Mouse (Mus musculus) kidney, embryonic 16.5 days (tissue): ENCODE results near the gene Dhx32. TPM values are rescaled to one million over a fixed set of nuclear protein-coding genes. Genes with fewer than 3 reads are reported as not detected.
"Not testable (repeated sequence)": the region's sequence is repeated elsewhere in the genome, so short reads cannot be mapped to it uniquely, and the experiment has no call there.

Experiments
- ATAC-seq: fragments of 200-750 bp; cut with Nextera tagmentation; 2 replicates; pipeline ENCODE4 v1.8.0; 2017; ENCODE audit warnings: moderate TSS enrichment; ENCODE audit not compliant: low FRiP score, low TSS enrichment
- H3K27ac ChIP-seq: fragments of 300-500 bp; sonication (generic); 2 replicates; pipeline ENCODE4 v1.5.1; 2014; ENCODE audit warnings: low read length
- H3K27me3 ChIP-seq: fragments of 300-500 bp; sonication (generic); 2 replicates; pipeline ENCODE4 v1.6.1; 2014; ENCODE audit warnings: low read length, control low read depth, mixed read lengths; ENCODE audit not compliant: insufficient read depth
- H3K36me3 ChIP-seq: fragments of 300-500 bp; sonication (generic); 2 replicates; pipeline ENCODE4 v1.6.1; 2014; ENCODE audit warnings: low read length, control low read depth, mixed read lengths; ENCODE audit not compliant: insufficient read depth
- H3K4me1 ChIP-seq: fragments of 300-500 bp; sonication (generic); 2 replicates; pipeline ENCODE4 v1.6.1; 2014; ENCODE audit warnings: low read length, control low read depth, mixed read lengths; ENCODE audit not compliant: insufficient read depth
- H3K4me2 ChIP-seq: fragments of 300-500 bp; sonication (generic); replicated peaks from 2 replicates; pipeline ENCODE4 v1.6.1; 2014; ENCODE audit warnings: low read depth, low read length
- H3K4me3 ChIP-seq: fragments of 300-500 bp; sonication (generic); 2 replicates; pipeline ENCODE4 v1.5.1; 2014; ENCODE audit warnings: mild to moderate bottlenecking, low read length
- H3K9ac ChIP-seq: fragments of 300-500 bp; sonication (generic); replicated peaks from 2 replicates; pipeline ENCODE4 v1.6.1; 2014; ENCODE audit warnings: low read length
- H3K9me3 ChIP-seq: fragments of 300-500 bp; sonication (generic); 2 replicates; pipeline ENCODE4 v1.6.1; 2016; ENCODE audit warnings: low read length, control low read depth
- WGBS: fragments of 180-500 bp; shearing (Covaris S2); extraction: QIAGEN DNeasy Blood & Tissue Kit; methylation state at CpG from one replicate; pipeline ENCODE4 v1.1.7; 2014; 5-methylcytosine and 5-hydroxymethylcytosine counted together
- polyA plus RNA-seq: library from polyadenylated mRNA; unstranded; fragments of >200 nt; fragmentation: Nextera tagmentation; extraction: Ambion mirVana; gene quantifications from 2 replicates; pipeline ENCODE4 v1.2.1, GENCODE M21; 2015

The Dhx32 gene
- polyA plus RNA-seq, 1 experiment from 2014 or later, result 24.2 TPM

- peaks cover 5% of the 10 kb centered on the region for H3K9me3 ChIP-seq
- H3K4me2 ChIP-seq, result no peak overlapping the region
- 79% methylated on average over 2 of the region's 2 CpGs for WGBS
- H3K4me3 ChIP-seq, result no peak overlapping the region
- ATAC-seq, result no peak
- no peak overlapping the region for H3K9ac ChIP-seq
- no peak overlapping the region for H3K27ac ChIP-seq
- 0 out of 2 replicates have a peak, but pooled peaks cover 4% of the 10 kb centered on the region for H3K36me3 ChIP-seq
- H3K4me1 ChIP-seq, result peaks cover 9% of the 10 kb centered on the region
- no peaks in the 10 kb centered on the region for H3K27me3 ChIP-seq
These were observed 75.2 kb downstream of the Dhx32 start for GRCm38 (mm10) chr7:133707301-133707700.

GRCm38 (mm10) chr7:133703906-133704305, 78.6 kb downstream of the Dhx32 start:
- WGBS, result 95% methylated on average over 7 of the region's 7 CpGs
- Histone ChIP-seq H3K27me3 (no peaks in the 10 kb centered on the region), H3K36me3 (0 out of 2 replicates have a peak, but pooled peaks cover 2% of the 10 kb centered on the region), H3K9me3 (peaks cover 5% of the 10 kb centered on the region), H3K4me2 (no peak overlapping the region), H3K9ac (no peak overlapping the region), H3K4me3 (no peak overlapping the region), H3K27ac (no peak overlapping the region), H3K4me1 (0 out of 2 replicates have a peak, but pooled peaks cover 3% of the 10 kb centered on the region)
- no peak for ATAC-seq

- no peaks in the 10 kb centered on the region for H3K27me3 ChIP-seq
- 0 out of 2 replicates have a peak, but pooled peaks cover 2% of the 10 kb centered on the region for H3K36me3 ChIP-seq
- no peaks in the 10 kb centered on the region for H3K4me1 ChIP-seq
- H3K9ac ChIP-seq, result no peak overlapping the region
- no peak overlapping the region for H3K4me3 ChIP-seq
- H3K27ac ChIP-seq, result no peak overlapping the region
- no peak overlapping the region for H3K4me2 ChIP-seq
- ATAC-seq, result no peak
- WGBS, result 84% methylated on average over 10 of the region's 10 CpGs
- H3K9me3 ChIP-seq, result peaks cover under 1% of the 10 kb centered on the region; the same call in 1 of the 2 replicates
These were observed 80.2 kb downstream of the Dhx32 start for GRCm38 (mm10) chr7:133702333-133702732.

GRCm38 (mm10) chr7:133701366-133701765, 81.2 kb downstream of the Dhx32 start:
- H3K4me3 ChIP-seq, result no peak overlapping the region

GRCm38 (mm10) chr7:133699885-133700284, 82.6 kb downstream of the Dhx32 start:
- no peaks in the 10 kb centered on the region for H3K9me3 ChIP-seq
- ATAC-seq, result no peak
- H3K36me3 ChIP-seq, result 0 out of 2 replicates have a peak, but pooled peaks cover 2% of the 10 kb centered on the region
- no peaks in the 10 kb centered on the region for H3K27me3 ChIP-seq
- no peak overlapping the region for H3K27ac ChIP-seq
- no peak overlapping the region for H3K4me3 ChIP-seq
- no peak overlapping the region for H3K4me2 ChIP-seq
- no peaks in the 10 kb centered on the region for H3K4me1 ChIP-seq
- no peak overlapping the region for H3K9ac ChIP-seq
- 84% methylated on average over 4 of the region's 4 CpGs for WGBS

More at GRCm38 (mm10) chr7:133701366-133701765, 81.2 kb downstream of the Dhx32 start:
- no peak overlapping the region for H3K27ac ChIP-seq
- no peak for ATAC-seq
- 0 out of 2 replicates have a peak, but pooled peaks cover 2% of the 10 kb centered on the region for H3K36me3 ChIP-seq
- H3K9me3 ChIP-seq, result no peaks in the 10 kb centered on the region
- 96% methylated on average over 7 of the region's 7 CpGs for WGBS
- H3K9ac ChIP-seq, result no peak overlapping the region
- H3K4me2 ChIP-seq, result no peak overlapping the region
- H3K4me1 ChIP-seq, result no peaks in the 10 kb centered on the region
- no peaks in the 10 kb centered on the region for H3K27me3 ChIP-seq

GRCm38 (mm10) chr7:133698021-133698709, 84.4 kb downstream of the Dhx32 start:
- no peak overlapping the region for H3K4me3 ChIP-seq
- WGBS, result 89% methylated on average over 12 of the region's 12 CpGs
- no peak for ATAC-seq

GRCm38 (mm10) chr7:133685644-133686043, 96.9 kb downstream of the Dhx32 start:
- H3K4me1 ChIP-seq, ATAC-seq, H3K9ac ChIP-seq, H3K27me3 ChIP-seq, H3K4me3 ChIP-seq, H3K27ac ChIP-seq, H3K4me2 ChIP-seq: not testable (repeated sequence)
- Histone ChIP-seq H3K36me3 (peaks cover 32% of the 10 kb centered on the region), H3K9me3 (peaks cover 18% of the 10 kb centered on the region)

More at GRCm38 (mm10) chr7:133698021-133698709, 84.4 kb downstream of the Dhx32 start:
- no peak overlapping the region for H3K4me2 ChIP-seq
- no peaks in the 10 kb centered on the region for H3K4me1 ChIP-seq
- no peak overlapping the region for H3K9ac ChIP-seq
- no peaks in the 10 kb centered on the region for H3K27me3 ChIP-seq
- no peaks in the 10 kb centered on the region for H3K9me3 ChIP-seq
- H3K27ac ChIP-seq, result no peak overlapping the region
- 0 out of 2 replicates have a peak, but pooled peaks cover 2% of the 10 kb centered on the region for H3K36me3 ChIP-seq

GRCm38 (mm10) chr7:133684701-133685100, 97.8 kb downstream of the Dhx32 start:
- Histone ChIP-seq H3K27ac (no peak overlapping the region), H3K4me3 (no peak overlapping the region), H3K27me3 (no peaks in the 10 kb centered on the region), H3K4me1 (no peaks in the 10 kb centered on the region), H3K4me2 (no peak overlapping the region), H3K9me3 (peaks cover 18% of the 10 kb centered on the region), H3K9ac (no peak overlapping the region), H3K36me3 (peaks cover 23% of the 10 kb centered on the region)
- ATAC-seq, result no peak
- WGBS, result 91% methylated on average over 6 of the region's 6 CpGs

- WGBS, result 88% methylated on average over 5 of the region's 5 CpGs
These were observed 98.4 kb downstream of the Dhx32 start for GRCm38 (mm10) chr7:133684110-133684509.

GRCm38 (mm10) chr7:133683626-133684025, 98.9 kb downstream of the Dhx32 start:
- Histone ChIP-seq H3K36me3 (peaks cover 12% of the 10 kb centered on the region), H3K4me1 (no peaks in the 10 kb centered on the region), H3K9me3 (peaks cover 13% of the 10 kb centered on the region), H3K27ac (no peak overlapping the region), H3K9ac (no peak overlapping the region), H3K27me3 (no peaks in the 10 kb centered on the region), H3K4me3 (no peak overlapping the region), H3K4me2 (no peak overlapping the region)
- WGBS, result 77% methylated on average over 5 of the region's 5 CpGs
- no peak for ATAC-seq

More at GRCm38 (mm10) chr7:133684110-133684509, 98.4 kb downstream of the Dhx32 start:
- peaks cover 17% of the 10 kb centered on the region for H3K36me3 ChIP-seq
- no peak overlapping the region for H3K27ac ChIP-seq
- no peak overlapping the region for H3K4me2 ChIP-seq
- ATAC-seq, result no peak
- no peaks in the 10 kb centered on the region for H3K4me1 ChIP-seq
- H3K9me3 ChIP-seq, result peaks cover 18% of the 10 kb centered on the region
- H3K4me3 ChIP-seq, result no peak overlapping the region
- H3K9ac ChIP-seq, result no peak overlapping the region
- H3K27me3 ChIP-seq, result no peaks in the 10 kb centered on the region
